Mouse (Mus musculus) neutrophil, adult 5-6 weeks (primary cell): ENCODE results near the gene Lhfpl3. TPM values are rescaled to one million over a fixed set of nuclear protein-coding genes. Genes with fewer than 3 reads are reported as not detected.
"Not testable (repeated sequence)": the region's sequence is repeated elsewhere in the genome, so short reads cannot be mapped to it uniquely, and the experiment has no call there.

Experiments
- ATAC-seq: fragments of 151-379, 151-347 bp; 2 replicates; pipeline ENCODE4 v1.8.0; 2017; ENCODE audit warnings: mild to moderate bottlenecking, moderate TSS enrichment; ENCODE audit not compliant: insufficient number of reproducible peaks, poor library complexity, low FRiP score, severe bottlenecking; ENCODE audit errors: extremely low read depth
- total RNA-seq: library from RNA; stranded (forward); fragments of 200-1000 nt; gene quantifications from 2 replicates; pipeline ENCODE4 v1.2.3, GENCODE M21; 2017

Lhfpl3 gene
- total RNA-seq: not detected in 2 replicates

- ATAC-seq: no peak
These were observed at the start of gene Lhfpl3 for GRCm38 (mm10) chr5:22745885-22746532. Gene Lhfpl3 (plus strand): TSS chr5:22746059.

DNA sequence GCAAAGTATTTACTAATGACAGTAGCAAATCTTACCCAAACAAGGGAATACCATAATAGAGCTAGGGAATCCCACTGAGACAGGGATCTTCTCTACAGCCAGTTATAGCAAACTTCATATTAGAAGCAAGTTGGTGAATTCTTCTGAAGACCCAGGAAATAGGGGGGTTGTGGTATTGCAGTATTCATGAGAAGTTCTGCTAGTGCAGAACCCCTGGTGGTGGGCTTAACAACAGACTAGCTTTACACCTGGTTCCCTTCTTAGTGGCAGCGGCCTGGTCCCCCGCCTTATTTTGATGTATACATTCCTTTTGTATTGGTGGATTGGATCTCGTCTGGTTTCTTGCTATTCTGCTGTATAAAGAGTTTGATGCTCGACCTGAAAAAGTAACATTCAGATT lies 39.6 kb upstream of the Lhfpl3 start:
- ATAC-seq: not testable (repeated sequence)

GRCm38 (mm10) chr5:22745529-22745884 lies 352 bp upstream of the Lhfpl3 start:
- ATAC-seq: no peak

DNA sequence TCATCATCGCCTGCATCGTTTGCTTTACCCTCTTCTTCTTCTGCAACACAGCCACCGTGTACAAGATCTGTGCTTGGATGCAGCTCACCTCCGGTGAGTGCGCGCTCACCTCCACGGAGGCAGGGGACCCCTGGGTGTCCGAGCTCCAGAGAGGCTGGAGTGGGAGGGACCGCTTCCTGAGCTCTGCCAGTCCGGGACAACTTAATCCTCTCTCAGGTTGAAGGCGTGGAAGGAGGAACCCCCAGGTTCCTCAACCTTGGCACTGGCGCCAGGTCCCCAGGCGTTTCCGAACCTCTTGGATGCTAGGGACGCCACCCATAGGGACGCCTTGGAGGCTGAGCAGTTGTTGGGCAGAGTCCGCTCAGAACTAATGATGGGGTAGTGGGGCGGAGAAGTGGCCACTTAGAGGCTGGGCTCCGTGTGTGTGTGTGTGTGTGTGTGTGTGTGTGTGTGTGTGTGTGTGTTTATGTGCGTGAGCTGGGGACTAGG lies 718 bp downstream of the Lhfpl3 start:
- no peak for ATAC-seq

DNA sequence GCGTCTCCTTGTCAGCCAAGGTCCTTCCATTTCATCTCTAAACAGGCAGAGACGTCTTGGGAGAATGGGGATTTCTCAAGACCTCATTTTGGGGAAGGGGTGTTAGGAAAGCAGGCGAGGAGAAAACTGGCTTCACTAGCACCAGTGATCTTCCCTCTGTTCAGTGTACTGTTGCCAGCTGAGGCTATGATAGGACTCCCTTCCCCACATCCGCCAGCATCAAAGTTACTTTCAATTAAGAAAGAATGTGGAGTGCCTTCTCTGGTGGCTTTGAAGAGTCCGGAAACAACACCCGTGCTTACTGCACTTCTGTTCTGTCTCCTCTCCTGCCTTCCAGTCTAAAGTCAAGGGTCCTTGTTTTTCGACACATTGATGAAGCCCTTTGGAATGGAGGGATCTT lies 1.4 kb downstream of the Lhfpl3 start:
- ATAC-seq: no peak

DNA sequence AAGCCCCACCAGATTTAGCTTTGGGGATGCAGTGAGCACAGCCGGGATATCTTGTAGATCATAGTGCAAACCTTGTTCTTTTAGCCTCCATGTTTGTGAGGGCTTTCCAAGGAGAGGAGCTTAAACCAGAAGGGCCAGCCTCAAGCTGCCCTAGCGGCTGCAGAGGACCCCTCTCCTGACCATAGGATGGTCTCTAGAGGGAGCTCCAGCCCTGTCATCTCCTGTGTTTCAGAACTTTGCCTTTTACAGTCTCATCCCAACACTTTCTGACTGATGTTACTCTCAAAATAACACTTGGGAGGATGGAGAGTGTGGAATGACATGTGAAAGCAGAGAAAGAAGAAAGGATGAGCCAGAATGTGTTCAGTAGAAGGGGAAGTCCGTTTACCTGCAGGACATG lies 11.4 kb downstream of the Lhfpl3 start:
- ATAC-seq: no peak

DNA sequence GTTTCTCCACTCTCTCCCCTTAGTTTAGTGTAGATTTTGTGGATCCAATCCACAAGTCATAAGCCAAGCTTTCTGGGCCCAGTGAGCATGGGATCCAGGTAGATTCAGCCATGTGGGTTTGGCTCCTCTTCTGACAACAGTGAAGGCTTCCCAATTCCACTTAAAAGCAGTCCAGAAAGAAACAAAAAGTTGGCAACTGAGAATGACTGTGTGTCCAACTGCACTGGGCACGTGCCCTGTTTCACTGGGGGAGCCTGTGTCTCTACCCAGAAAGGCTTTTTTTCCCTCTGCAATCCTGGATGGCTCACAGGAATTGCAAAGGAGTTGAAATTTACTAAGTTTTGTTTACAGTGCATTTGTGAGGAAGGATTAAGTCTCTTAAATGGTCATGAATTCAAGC lies 24.9 kb downstream of the Lhfpl3 start:
- no peak for ATAC-seq

- ATAC-seq: no peak
These were observed 49.5 kb downstream of the Lhfpl3 start for GRCm38 (mm10) chr5:22795361-22795760.

- no peak for ATAC-seq
These were observed 67.6 kb downstream of the Lhfpl3 start for GRCm38 (mm10) chr5:22813426-22813825.

- ATAC-seq: no peak
These were observed 84.1 kb downstream of the Lhfpl3 start for GRCm38 (mm10) chr5:22829822-22830450.

DNA sequence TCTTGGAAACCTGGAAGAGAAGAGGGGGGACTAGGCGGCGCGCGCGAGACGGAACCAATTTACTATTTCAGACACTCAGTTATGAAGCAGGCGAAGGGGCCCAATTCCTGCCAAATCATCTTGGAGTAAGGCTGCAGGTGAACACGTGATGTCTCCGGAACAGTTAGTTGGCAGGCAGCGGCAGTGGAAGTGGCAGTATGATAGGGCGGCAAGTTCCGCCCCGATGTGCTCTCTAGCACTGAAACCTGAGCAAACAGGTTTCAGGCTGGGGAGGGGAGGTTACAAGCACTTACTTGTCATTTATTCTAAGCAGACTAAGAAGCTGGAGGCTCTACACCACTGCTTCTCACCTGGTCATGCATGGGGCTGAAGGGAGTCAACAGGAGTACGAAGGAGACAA lies 105.7 kb downstream of the Lhfpl3 start:
- ATAC-seq: no peak

- ATAC-seq: no peak
These were observed 107.6 kb downstream of the Lhfpl3 start for GRCm38 (mm10) chr5:22853503-22853902.

GRCm38 (mm10) chr5:22856480-22856879 lies 110.6 kb downstream of the Lhfpl3 start:
- no peak for ATAC-seq

DNA sequence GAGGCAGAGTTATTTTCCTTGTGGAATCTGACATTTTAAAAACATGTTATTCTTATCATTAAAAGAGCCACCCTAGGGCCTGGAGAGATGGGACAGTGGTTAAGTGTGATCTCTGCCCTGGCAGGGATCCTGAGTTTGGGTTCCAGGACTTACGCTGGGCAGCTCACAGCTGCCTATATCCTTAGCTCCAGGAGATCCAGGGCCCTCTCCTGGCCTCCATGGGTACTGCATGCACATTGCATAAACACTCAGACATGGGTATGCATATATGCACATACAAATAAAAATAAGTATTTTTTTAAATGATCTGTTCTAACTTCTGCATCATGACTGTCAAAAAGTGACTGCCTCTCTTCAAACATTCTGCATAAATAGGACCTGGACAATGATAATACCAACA lies 115.5 kb downstream of the Lhfpl3 start:
- no peak for ATAC-seq

- ATAC-seq: no peak
These were observed 123.2 kb downstream of the Lhfpl3 start for GRCm38 (mm10) chr5:22869031-22869430.

GRCm38 (mm10) chr5:22872417-22872816 lies 126.6 kb downstream of the Lhfpl3 start:
- ATAC-seq: no peak

- ATAC-seq: no peak
These were observed 142.5 kb downstream of the Lhfpl3 start for GRCm38 (mm10) chr5:22888345-22888744.

DNA sequence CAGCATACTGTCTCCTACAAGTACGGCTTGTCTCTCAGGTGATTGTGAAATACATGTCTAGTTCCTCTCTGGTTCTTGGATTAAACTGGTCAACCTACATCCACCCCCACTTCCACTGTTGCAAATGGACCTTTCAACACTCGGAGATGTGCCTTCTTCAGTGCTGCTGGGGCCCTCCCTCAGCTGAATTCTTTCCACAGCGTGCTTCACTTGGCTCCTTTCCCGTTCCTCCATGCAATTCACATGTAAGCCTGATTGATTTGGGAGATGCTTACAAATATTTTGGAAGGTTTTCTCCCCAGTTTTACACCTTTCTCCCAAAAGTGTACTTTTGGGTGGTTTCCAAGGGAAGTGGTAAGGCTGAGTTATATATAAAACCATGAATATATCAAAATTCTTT lies 143.6 kb downstream of the Lhfpl3 start:
- ATAC-seq: no peak

DNA sequence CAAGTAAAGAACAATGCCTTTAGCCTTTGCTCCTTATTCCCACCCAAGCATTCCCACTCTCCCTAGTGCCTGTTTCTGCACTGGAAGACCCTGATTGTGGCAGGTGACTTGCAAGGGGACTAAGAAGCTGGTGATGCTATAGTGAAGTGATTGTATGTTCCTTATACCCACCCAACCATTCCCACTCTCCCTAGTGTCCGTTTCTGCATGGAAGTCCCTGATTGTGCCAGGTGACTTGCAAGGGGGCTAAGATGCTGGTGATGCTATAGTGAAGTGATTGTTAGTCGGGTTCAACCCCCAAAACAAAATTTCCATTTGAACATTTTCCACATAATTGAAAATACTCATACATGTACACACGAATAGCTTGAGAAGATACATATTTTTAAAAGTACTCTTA lies 151.4 kb downstream of the Lhfpl3 start:
- ATAC-seq: no peak

GRCm38 (mm10) chr5:22897656-22898289 lies 151.9 kb downstream of the Lhfpl3 start:
- ATAC-seq: no peak
